Mouse (Mus musculus): Measurements from ENCODE around the gene Gm128. TPM values are rescaled to one million over a fixed set of nuclear protein-coding genes. Genes with fewer than 3 reads are reported as not detected.
A peak's percentile ranks its signal among the peaks of the same experiment; 100 is the strongest.

The Gm128 gene
- polyA plus RNA-seq, 1 experiment from 2014 or later, result 0.37 TPM

- peak overlapping the region; percentile 78 for H3K4me2 ChIP-seq
- no peaks in the 10 kb centered on the region for H3K27me3 ChIP-seq (replicated peaks)
- peak overlapping the region; percentile 97 for H3K27ac ChIP-seq (replicated peaks)
- H3K36me3 ChIP-seq, result peaks cover 45% of the 10 kb centered on the region
- no peaks in the 10 kb centered on the region for H3K9me3 ChIP-seq
- peak overlapping the region; percentile 93 for H3K9ac ChIP-seq
- peaks cover 57% of the 10 kb centered on the region for H3K4me1 ChIP-seq
- ATAC-seq (ENCODE audit: extremely low read depth, insufficient number of reproducible peaks, low FRiP score, low TSS enrichment), result no peak
- H3K4me3 ChIP-seq, result peak overlapping the region; percentile 83
- WGBS, result 4% methylated on average over 13 of the region's 13 CpGs
Observed at GRCm38 (mm10) chr3:95229781-95230494, 11.5 kb downstream of the Gm128 start.

DNA sequence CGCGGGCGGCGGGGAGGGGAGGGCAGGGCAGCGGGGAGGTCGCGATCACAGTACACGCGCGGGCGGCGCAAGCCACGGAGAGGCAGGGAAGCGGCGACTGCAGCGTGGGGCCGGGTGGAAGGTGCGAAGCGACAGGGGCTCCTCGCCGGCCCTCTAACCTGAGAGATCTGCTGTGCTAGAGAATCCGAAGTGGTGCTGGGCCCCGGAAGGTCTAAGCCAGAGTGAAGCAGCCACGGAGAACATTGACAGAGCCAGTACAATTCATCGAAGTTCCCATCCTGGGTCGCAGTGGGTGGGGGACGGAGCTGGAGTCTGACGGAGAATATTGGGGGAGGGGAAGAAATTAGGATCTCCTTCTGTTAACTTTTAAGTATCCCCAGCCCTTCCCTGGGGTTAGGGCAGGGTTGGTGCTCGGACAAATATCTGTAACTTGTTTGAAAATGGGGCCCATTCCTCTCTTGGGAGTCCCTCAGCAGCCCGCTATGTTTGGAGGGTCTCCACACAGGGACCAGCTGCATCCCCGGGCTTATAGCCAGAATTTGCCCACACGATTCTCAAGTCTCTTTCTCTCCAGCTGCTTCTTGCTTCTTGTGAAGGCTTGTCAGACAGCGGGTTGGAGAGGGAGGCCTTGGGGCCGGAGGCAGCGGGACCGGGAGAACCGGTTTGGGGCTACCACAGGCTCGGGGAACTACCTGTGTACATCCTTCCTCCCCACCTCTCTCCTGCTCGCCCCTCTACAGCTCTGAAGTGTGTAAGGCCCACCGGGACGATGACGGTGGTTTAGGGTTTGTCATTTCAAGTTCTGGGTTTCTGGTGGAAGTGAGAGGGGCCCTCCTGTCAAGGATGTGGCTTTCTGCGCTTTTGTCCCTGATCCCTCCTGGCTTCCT lies 12.3 kb downstream of the Gm128 start:
- H3K9ac ChIP-seq, result peak overlapping the region; percentile 93
- H3K4me3 ChIP-seq, result peak overlapping the region; percentile 83
- peak overlapping the region; percentile 78 for H3K4me2 ChIP-seq
- 1% methylated on average over 43 of the region's 43 CpGs for WGBS
- H3K27ac ChIP-seq (replicated peaks), result peak overlapping the region; percentile 97
- H3K27me3 ChIP-seq (replicated peaks), result no peaks in the 10 kb centered on the region
- H3K9me3 ChIP-seq, result no peaks in the 10 kb centered on the region
- peaks cover 39% of the 10 kb centered on the region for H3K36me3 ChIP-seq
- 0 out of 2 replicates have a peak, but pooled peaks have one; percentile 4 for ATAC-seq (ENCODE audit: extremely low read depth, insufficient number of reproducible peaks, low FRiP score, low TSS enrichment)
- peaks cover 65% of the 10 kb centered on the region for H3K4me1 ChIP-seq

GRCm38 (mm10) chr3:95228148-95228893 lies 13.1 kb downstream of the Gm128 start, which contains the start of gene Cdc42se1:
Gene Cdc42se1 (plus strand): TSS chr3:95228732.
- peaks cover 37% of the 10 kb centered on the region for H3K36me3 ChIP-seq
- H3K4me2 ChIP-seq, result peak within 1 kb of the TSS; percentile 78
- peaks cover 69% of the 10 kb centered on the region for H3K4me1 ChIP-seq
- under 1% methylated on average over 63 of the region's 64 CpGs for WGBS
- H3K27me3 ChIP-seq (replicated peaks), result no peaks in the 10 kb centered on the region
- H3K27ac ChIP-seq (replicated peaks), result peak within 1 kb of the TSS; percentile 97
- ATAC-seq (ENCODE audit: extremely low read depth, insufficient number of reproducible peaks, low FRiP score, low TSS enrichment), result peak; percentile 81
- H3K9ac ChIP-seq, result peak within 1 kb of the TSS; percentile 93
- no peaks in the 10 kb centered on the region for H3K9me3 ChIP-seq
- H3K4me3 ChIP-seq, result peak within 1 kb of the TSS; percentile 83

DNA sequence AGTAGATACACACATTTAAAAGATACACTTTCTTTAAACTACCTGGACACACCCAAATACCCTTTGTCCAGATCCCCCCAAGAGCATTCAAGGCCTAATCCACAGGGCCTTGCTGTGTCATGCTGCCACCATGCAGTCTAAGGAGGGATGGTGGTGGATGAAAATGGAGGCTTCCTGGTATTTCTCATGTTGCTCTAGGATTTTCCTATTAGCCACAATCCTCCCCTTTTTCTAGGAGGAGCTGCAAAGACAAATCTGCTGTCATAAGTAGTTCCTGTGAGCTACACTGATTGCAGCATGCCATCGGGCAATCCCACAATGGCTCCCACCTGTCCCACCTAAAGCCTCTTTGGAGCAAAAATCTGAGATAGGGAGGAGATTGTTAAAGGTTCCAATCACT lies 14.2 kb downstream of the Gm128 start:
- Histone ChIP-seq H3K36me3 (peaks cover 37% of the 10 kb centered on the region), H3K9ac (peak overlapping the region; percentile 93), H3K4me3 (peak overlapping the region; percentile 83), H3K27me3 (replicated peaks) (no peaks in the 10 kb centered on the region), H3K9me3 (no peaks in the 10 kb centered on the region), H3K27ac (replicated peaks) (peak overlapping the region; percentile 97), H3K4me1 (peaks cover 64% of the 10 kb centered on the region), H3K4me2 (peak overlapping the region; percentile 78)
- ATAC-seq (ENCODE audit: extremely low read depth, insufficient number of reproducible peaks, low FRiP score, low TSS enrichment), result no peak
- WGBS, result 35% methylated on average over 1 of the region's 1 CpGs

- 33% methylated on average over 6 of the region's 6 CpGs for WGBS
- H3K36me3 ChIP-seq, result peaks cover 56% of the 10 kb centered on the region
- H3K9ac ChIP-seq, result peak overlapping the region; percentile 62
Observed at GRCm38 (mm10) chr3:95224295-95224694, 17.1 kb downstream of the Gm128 start.

GRCm38 (mm10) chr3:95223041-95223440 lies 18.4 kb downstream of the Gm128 start:
- no peak overlapping the region for H3K9ac ChIP-seq
- H3K27me3 ChIP-seq (replicated peaks), result no peaks in the 10 kb centered on the region
- peaks cover 44% of the 10 kb centered on the region for H3K4me1 ChIP-seq
- no peak overlapping the region for H3K4me2 ChIP-seq
- no peak overlapping the region for H3K4me3 ChIP-seq
- ATAC-seq (ENCODE audit: extremely low read depth, insufficient number of reproducible peaks, low FRiP score, low TSS enrichment), result no peak
- no peaks in the 10 kb centered on the region for H3K9me3 ChIP-seq
- 88% methylated on average over 2 of the region's 2 CpGs for WGBS
- H3K27ac ChIP-seq (replicated peaks), result no peak overlapping the region
- peaks cover 60% of the 10 kb centered on the region for H3K36me3 ChIP-seq

More at GRCm38 (mm10) chr3:95224295-95224694, 17.1 kb downstream of the Gm128 start:
- H3K4me2 ChIP-seq, result no peak overlapping the region
- H3K9me3 ChIP-seq, result no peaks in the 10 kb centered on the region
- no peak overlapping the region for H3K4me3 ChIP-seq
- peaks cover 37% of the 10 kb centered on the region for H3K4me1 ChIP-seq
- ATAC-seq (ENCODE audit: extremely low read depth, insufficient number of reproducible peaks, low FRiP score, low TSS enrichment), result no peak
- H3K27ac ChIP-seq (replicated peaks), result no peak overlapping the region
- H3K27me3 ChIP-seq (replicated peaks), result no peaks in the 10 kb centered on the region

DNA sequence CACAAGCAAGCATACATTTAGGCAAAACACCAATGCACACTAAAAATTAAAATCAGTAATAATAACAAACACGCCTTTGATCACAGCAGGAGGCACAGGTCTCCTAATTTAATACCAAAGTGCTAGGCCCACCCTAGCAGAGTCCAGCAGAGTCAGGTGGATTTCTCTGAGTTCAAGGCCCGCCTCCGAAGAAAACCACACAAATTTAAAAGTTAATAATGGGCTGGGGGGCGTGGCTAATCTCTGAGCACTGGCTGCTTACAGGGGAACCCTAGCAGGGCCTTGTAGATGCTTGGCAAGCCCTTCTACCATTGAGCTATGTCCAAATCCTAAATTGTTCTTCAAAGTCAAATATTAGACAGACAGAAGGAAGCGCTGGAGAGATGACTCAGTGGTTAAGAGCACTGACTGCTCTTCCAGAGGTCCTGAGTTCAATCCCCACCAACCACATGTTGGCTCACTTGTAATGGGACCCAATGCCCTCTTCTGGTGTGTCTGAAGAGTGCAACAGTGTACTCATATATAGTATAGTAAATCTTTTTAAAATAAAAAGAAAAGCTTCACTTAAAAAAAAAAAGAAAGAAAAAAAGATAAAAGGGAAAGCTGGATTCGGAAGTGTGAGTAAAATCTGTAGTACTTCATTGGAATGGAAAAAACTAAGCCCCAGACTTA lies 22.8 kb downstream of the Gm128 start:
- no peak for ATAC-seq (ENCODE audit: extremely low read depth, insufficient number of reproducible peaks, low FRiP score, low TSS enrichment)
- Histone ChIP-seq H3K9ac (peak overlapping the region; percentile 92), H3K4me2 (peak overlapping the region; percentile 78), H3K9me3 (no peaks in the 10 kb centered on the region), H3K4me1 (peaks cover 25% of the 10 kb centered on the region), H3K27ac (replicated peaks) (peak overlapping the region; percentile 99), H3K4me3 (peak overlapping the region; percentile 76), H3K36me3 (peaks cover 70% of the 10 kb centered on the region), H3K27me3 (replicated peaks) (no peaks in the 10 kb centered on the region)
- WGBS, result 72% methylated on average over 6 of the region's 6 CpGs

GRCm38 (mm10) chr3:95217255-95218134 lies 23.9 kb downstream of the Gm128 start, which contains the start of gene Gabpb2:
Gene Gabpb2 (minus strand): TSS chr3:95217916.
- Histone ChIP-seq H3K36me3 (peaks cover 63% of the 10 kb centered on the region), H3K9ac (peak within 1 kb of the TSS; percentile 92), H3K4me3 (peak within 1 kb of the TSS; percentile 76), H3K27ac (replicated peaks) (peak within 1 kb of the TSS; percentile 99), H3K4me2 (peak within 1 kb of the TSS; percentile 78), H3K4me1 (peaks cover 23% of the 10 kb centered on the region), H3K27me3 (replicated peaks) (no peaks in the 10 kb centered on the region), H3K9me3 (no peaks in the 10 kb centered on the region)
- WGBS, result 1% methylated on average over 56 of the region's 56 CpGs
- ATAC-seq (ENCODE audit: extremely low read depth, insufficient number of reproducible peaks, low FRiP score, low TSS enrichment), result peak; percentile 77

DNA sequence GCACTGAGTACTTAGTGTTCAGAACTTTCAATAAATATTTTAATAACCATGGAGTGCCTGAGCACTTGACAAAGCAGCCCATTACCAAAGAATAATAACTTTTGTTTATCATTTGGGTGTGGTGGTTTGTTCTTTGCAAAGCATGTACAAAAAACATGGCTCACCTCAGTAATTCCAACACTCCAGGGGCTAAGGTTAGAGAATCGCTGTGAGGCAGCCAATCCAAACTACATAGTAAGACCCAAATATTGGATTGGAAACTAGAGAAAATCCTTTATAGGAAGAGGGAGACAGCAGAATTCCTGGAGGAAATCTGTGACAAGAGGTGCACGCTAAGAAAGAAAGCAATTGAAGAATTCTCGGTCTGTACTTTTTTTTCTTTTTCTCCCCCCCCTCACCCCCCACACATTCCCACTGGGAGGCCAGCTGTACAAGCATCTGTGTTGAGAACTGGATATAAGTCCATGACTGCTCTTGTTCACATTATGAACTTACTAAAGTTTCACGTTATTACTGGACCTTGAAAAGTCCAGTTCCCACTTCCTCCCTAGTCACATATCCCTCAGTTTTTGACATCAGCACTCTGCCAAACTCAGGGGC lies 24.6 kb downstream of the Gm128 start:
- Histone ChIP-seq H3K36me3 (peaks cover 63% of the 10 kb centered on the region), H3K9ac (peak overlapping the region; percentile 92), H3K9me3 (no peaks in the 10 kb centered on the region), H3K4me1 (peaks cover 18% of the 10 kb centered on the region), H3K27me3 (replicated peaks) (no peaks in the 10 kb centered on the region), H3K4me2 (peak overlapping the region; percentile 78), H3K4me3 (peak overlapping the region; percentile 76), H3K27ac (replicated peaks) (peak overlapping the region; percentile 99)
- 14% methylated on average over 4 of the region's 4 CpGs for WGBS
- no peak for ATAC-seq (ENCODE audit: extremely low read depth, insufficient number of reproducible peaks, low FRiP score, low TSS enrichment)

All from heart, embryonic 13.5 days (tissue).